Mouse (Mus musculus) limb, embryonic 14.5 days (tissue): ENCODE data around the gene Ptpre. TPM values are rescaled to one million over a fixed set of nuclear protein-coding genes. Genes with fewer than 3 reads are reported as not detected.

ENCODE experiments used
- ATAC-seq: fragments of 200-750 bp; cut with Nextera tagmentation; 2 replicates; pipeline ENCODE4 v1.8.0; 2017; ENCODE audit warnings: low read depth, moderate number of reproducible peaks, moderate TSS enrichment; ENCODE audit not compliant: low FRiP score
- DNase-seq: peaks from one replicate; pipeline ENCODE4 v3.0.0-alpha.2; 2015; ENCODE audit warnings: low spot score
- H3K27ac ChIP-seq: fragments of 300-500 bp; sonication (generic); replicated peaks from 2 replicates; pipeline ENCODE4 v1.5.1; 2014; ENCODE audit warnings: low read depth, mild to moderate bottlenecking, low read length, moderate library complexity, mixed read lengths
- H3K27me3 ChIP-seq: fragments of 300-500 bp; sonication (generic); 2 replicates; pipeline ENCODE4 v1.6.1; 2014; ENCODE audit warnings: low read length, mixed read lengths; ENCODE audit not compliant: control insufficient read depth, insufficient read depth
- H3K36me3 ChIP-seq: fragments of 300-500 bp; sonication (generic); 2 replicates; pipeline ENCODE4 v1.6.1; 2014; ENCODE audit warnings: mild to moderate bottlenecking, low read length, moderate library complexity, mixed read lengths; ENCODE audit not compliant: control insufficient read depth, insufficient read depth
- H3K4me1 ChIP-seq: fragments of 300-500 bp; sonication (generic); 2 replicates; pipeline ENCODE4 v1.6.1; 2014; ENCODE audit warnings: antibody characterized with exemption, low read length, mixed read lengths; ENCODE audit not compliant: control insufficient read depth, insufficient read depth
- H3K4me2 ChIP-seq: fragments of 300-500 bp; sonication (generic); replicated peaks from 2 replicates; pipeline ENCODE4 v1.6.1; 2014; ENCODE audit warnings: low read depth, mild to moderate bottlenecking, low read length, moderate library complexity; ENCODE audit not compliant: severe bottlenecking
- H3K4me3 ChIP-seq: fragments of 300-500 bp; sonication (generic); replicated peaks from 2 replicates; pipeline ENCODE4 v1.5.1; 2014; ENCODE audit warnings: low read length
- H3K9ac ChIP-seq: fragments of 300-500 bp; sonication (generic); 2 replicates; pipeline ENCODE4 v1.6.1; 2014; ENCODE audit warnings: mild to moderate bottlenecking, low read depth, low read length, moderate library complexity; ENCODE audit not compliant: severe bottlenecking
- H3K9me3 ChIP-seq: fragments of 300-500 bp; sonication (generic); 2 replicates; pipeline ENCODE4 v1.6.1; 2016; ENCODE audit warnings: low read length; ENCODE audit not compliant: control insufficient read depth
- POLR2A ChIP-seq: fragments of 200-500 bp; IDR thresholded peaks from 2 replicates; pipeline ENCODE4 v1.8.0; 2012; ENCODE audit warnings: inconsistent platforms, mild to moderate bottlenecking, moderate library complexity, borderline replicate concordance; ENCODE audit not compliant: insufficient read depth, insufficient read length; ENCODE audit errors: extremely low read depth
- WGBS: fragments of 180-500 bp; shearing (Covaris S2); extraction: QIAGEN DNeasy Blood & Tissue Kit; methylation state at CpG from one replicate; pipeline ENCODE4 v1.1.7; 2014; 5-methylcytosine and 5-hydroxymethylcytosine counted together
- polyA plus RNA-seq, 2 experiments: library from polyadenylated mRNA; depleted of rRNA in 1 of 2; stranded (reverse) in 1 of 2; unstranded in 1 of 2; fragments of >200 nt; fragmentation: Nextera tagmentation in 1 of 2; extraction: Ambion mirVana in 1 of 2; gene quantifications; 2 replicates each; pipeline versions ENCODE4 v1.2.1 to v1.2.3; 2012 to 2014

Ptpre gene
- polyA plus RNA-seq, 2 experiments: 3.0 to 3.6 TPM

DNA sequence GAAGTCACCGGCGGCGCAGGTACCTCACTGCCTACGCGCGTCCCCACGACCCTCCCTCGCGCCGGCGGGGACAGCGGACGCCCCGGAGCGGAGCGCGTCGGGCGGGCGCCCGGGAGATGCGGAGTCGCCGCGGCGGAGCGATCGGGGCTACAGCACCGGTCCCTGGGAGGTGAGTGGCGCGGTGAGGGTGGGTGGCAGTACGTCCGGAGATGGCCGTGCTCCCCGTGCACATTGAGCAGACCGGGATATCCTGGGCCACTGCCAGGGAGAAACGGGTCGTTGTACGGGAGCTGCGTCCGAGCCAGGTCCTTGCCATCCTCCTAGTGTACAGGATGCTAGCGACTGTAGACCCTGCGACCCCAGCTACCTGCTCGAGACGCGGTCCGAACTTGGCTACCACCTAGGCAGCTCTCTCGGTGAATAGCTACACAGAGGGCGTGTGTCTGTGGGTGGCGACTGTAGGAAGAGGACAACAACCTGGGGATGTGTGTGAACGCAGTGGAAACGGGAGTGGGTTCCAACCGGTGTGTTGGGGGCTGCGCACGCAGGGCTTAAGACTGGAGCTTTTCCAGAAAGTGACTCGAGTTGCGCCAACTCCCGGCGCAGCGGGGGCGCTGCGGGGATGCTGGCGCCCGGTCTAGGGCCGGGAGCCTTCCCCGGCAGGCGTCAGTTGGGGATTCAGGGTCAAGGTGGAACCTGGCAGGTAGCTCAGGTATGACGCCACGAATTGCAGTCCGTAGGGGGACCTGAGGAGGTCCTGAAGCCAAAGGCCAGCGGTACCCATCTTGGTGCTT, 864 bp downstream of the Ptpre start:
- peak overlapping the region; percentile 64 for H3K9ac ChIP-seq
- H3K27me3 ChIP-seq: peaks cover 21% of the 10 kb centered on the region; the same call in 1 of the 2 replicates
- H3K27ac ChIP-seq: no peak overlapping the region
- TF ChIP-seq POLR2A: no peak
- H3K4me2 ChIP-seq: peak overlapping the region; percentile 99
- peak overlapping the region; percentile 68 for H3K4me3 ChIP-seq
- DNase-seq (peak; percentile 15), ATAC-seq (peak; percentile 48)
- WGBS: 3% methylated on average over 62 of the region's 71 CpGs
- H3K9me3 ChIP-seq: no peaks in the 10 kb centered on the region
- H3K36me3 ChIP-seq: no peaks in the 10 kb centered on the region
- peaks cover 8% of the 10 kb centered on the region for H3K4me1 ChIP-seq

- H3K9ac ChIP-seq: no peak overlapping the region
- H3K27me3 ChIP-seq: peaks cover 21% of the 10 kb centered on the region; the same call in 1 of the 2 replicates
- DNase-seq (no peak), ATAC-seq (no peak)
- no peaks in the 10 kb centered on the region for H3K9me3 ChIP-seq
- H3K27ac ChIP-seq: no peak overlapping the region
- H3K4me3 ChIP-seq: no peak overlapping the region
- 68% methylated on average over 2 of the region's 2 CpGs for WGBS
- TF ChIP-seq POLR2A: no peak
- H3K4me1 ChIP-seq: peaks cover 9% of the 10 kb centered on the region
- H3K36me3 ChIP-seq: no peaks in the 10 kb centered on the region
- no peak overlapping the region for H3K4me2 ChIP-seq
These were observed 2.1 kb downstream of the Ptpre start for GRCm38 (mm10) chr7:135539429-135539828.

DNA sequence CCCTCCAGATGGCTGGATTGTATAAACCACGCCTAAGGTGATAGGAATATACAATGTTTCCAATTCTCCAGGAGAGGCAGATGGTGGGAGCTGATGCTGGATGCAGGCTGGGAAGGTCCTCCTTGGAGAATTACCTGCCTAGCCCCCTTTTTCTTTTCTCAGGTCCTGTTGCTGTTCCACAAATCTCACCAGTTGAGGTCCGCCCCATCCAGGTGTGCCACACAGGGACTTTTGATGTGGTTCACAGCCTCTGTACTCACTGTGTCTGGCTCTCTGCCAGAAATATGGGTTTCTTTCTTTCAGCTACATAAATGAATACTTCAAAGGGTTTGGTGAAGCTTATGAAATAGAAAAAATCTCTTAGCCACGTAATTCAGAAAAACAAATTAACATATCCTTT, 5.0 kb downstream of the Ptpre start:
- Histone ChIP-seq H3K9me3 (no peaks in the 10 kb centered on the region), H3K4me2 (no peak overlapping the region), H3K27ac (no peak overlapping the region), H3K4me3 (no peak overlapping the region), H3K36me3 (no peaks in the 10 kb centered on the region), H3K27me3 (peaks cover 21% of the 10 kb centered on the region; the same call in 1 of the 2 replicates), H3K9ac (no peak overlapping the region), H3K4me1 (peaks cover 11% of the 10 kb centered on the region)
- TF ChIP-seq POLR2A: no peak
- DNase-seq: no peak
- WGBS: 52% methylated on average over 3 of the region's 3 CpGs
- ATAC-seq: no peak

- DNase-seq: no peak
- 68% methylated on average over 2 of the region's 3 CpGs for WGBS
- TF ChIP-seq POLR2A: no peak
These were observed 5.8 kb downstream of the Ptpre start for GRCm38 (mm10) chr7:135543033-135543432.

DNA sequence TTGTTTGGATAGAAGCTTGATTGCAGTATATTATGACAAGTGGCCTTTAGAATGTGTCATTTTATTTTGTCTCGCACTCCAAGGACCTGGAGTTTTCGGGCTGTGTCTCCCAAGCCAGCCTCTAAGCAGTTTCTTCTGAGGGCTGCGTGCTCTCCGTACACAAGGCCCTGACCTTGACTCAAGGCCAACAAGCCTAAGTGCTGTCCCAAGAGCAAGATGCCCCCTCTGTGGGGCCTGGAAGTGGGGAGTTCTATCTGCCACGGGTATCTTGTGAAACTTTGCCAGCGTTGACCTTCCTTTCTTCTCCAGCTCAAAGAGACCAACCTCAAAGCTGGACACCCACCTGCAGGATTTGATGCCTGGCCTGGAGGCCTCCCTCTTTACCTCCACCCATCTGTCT, 7.0 kb downstream of the Ptpre start:
- no peak for TF ChIP-seq POLR2A
- Histone ChIP-seq H3K27ac (no peak overlapping the region), H3K4me2 (no peak overlapping the region), H3K4me3 (no peak overlapping the region), H3K27me3 (peaks cover 6% of the 10 kb centered on the region; the same call in 1 of the 2 replicates), H3K9ac (no peak overlapping the region), H3K9me3 (no peaks in the 10 kb centered on the region), H3K4me1 (0 out of 2 replicates have a peak, but pooled peaks cover 5% of the 10 kb centered on the region), H3K36me3 (no peaks in the 10 kb centered on the region)
- WGBS: 93% methylated on average over 6 of the region's 6 CpGs
- DNase-seq: no peak
- no peak for ATAC-seq

More at GRCm38 (mm10) chr7:135543033-135543432, 5.8 kb downstream of the Ptpre start:
- Histone ChIP-seq H3K4me2 (no peak overlapping the region), H3K9me3 (no peaks in the 10 kb centered on the region), H3K27me3 (peaks cover 18% of the 10 kb centered on the region; the same call in 1 of the 2 replicates), H3K4me3 (no peak overlapping the region), H3K36me3 (no peaks in the 10 kb centered on the region), H3K4me1 (peaks cover 11% of the 10 kb centered on the region), H3K9ac (no peak overlapping the region), H3K27ac (no peak overlapping the region)
- no peak for ATAC-seq
